Mouse (Mus musculus) kidney, postnatal 10 days (tissue): ENCODE measurements around the gene Gpatch2.

Experiments
- DNase-seq: peaks from one replicate; pipeline ENCODE4 v3.0.0; 2021; ENCODE audit warnings: mixed read lengths

Gene Gpatch2

GRCm38 (mm10) chr1:187250741-187251262 lies 35.5 kb downstream of the Gpatch2 start:
- DNase-seq, result no peak

GRCm38 (mm10) chr1:187258756-187259155 lies 43.4 kb downstream of the Gpatch2 start:
- DNase-seq, result no peak

- DNase-seq, result no peak
Observed at GRCm38 (mm10) chr1:187267601-187268000, 52.3 kb downstream of the Gpatch2 start.

- DNase-seq, result no peak
Observed at GRCm38 (mm10) chr1:187270318-187271247, 55.3 kb downstream of the Gpatch2 start.

GRCm38 (mm10) chr1:187277324-187277723 lies 62.0 kb downstream of the Gpatch2 start:
- no peak for DNase-seq

- DNase-seq, result no peak
Observed at GRCm38 (mm10) chr1:187278472-187278871, 63.2 kb downstream of the Gpatch2 start.

GRCm38 (mm10) chr1:187279776-187280175 lies 64.5 kb downstream of the Gpatch2 start:
- no peak for DNase-seq

GRCm38 (mm10) chr1:187282321-187282720 lies 67.0 kb downstream of the Gpatch2 start:
- no peak for DNase-seq

GRCm38 (mm10) chr1:187282804-187283203 lies 67.5 kb downstream of the Gpatch2 start:
- DNase-seq, result no peak

GRCm38 (mm10) chr1:187285735-187286134 lies 70.4 kb downstream of the Gpatch2 start:
- DNase-seq, result no peak

- no peak for DNase-seq
Observed at GRCm38 (mm10) chr1:187286411-187286810, 71.1 kb downstream of the Gpatch2 start.

GRCm38 (mm10) chr1:187286924-187287323 lies 71.6 kb downstream of the Gpatch2 start:
- no peak for DNase-seq

GRCm38 (mm10) chr1:187290186-187290585 lies 74.9 kb downstream of the Gpatch2 start:
- DNase-seq, result no peak

- no peak for DNase-seq
Observed at GRCm38 (mm10) chr1:187291480-187292394, 76.4 kb downstream of the Gpatch2 start.

GRCm38 (mm10) chr1:187292395-187292749 lies 77.1 kb downstream of the Gpatch2 start:
- DNase-seq, result no peak

GRCm38 (mm10) chr1:187293233-187293632 lies 77.9 kb downstream of the Gpatch2 start:
- no peak for DNase-seq

GRCm38 (mm10) chr1:187294522-187294921 lies 79.2 kb downstream of the Gpatch2 start:
- no peak for DNase-seq

- no peak for DNase-seq
Observed at GRCm38 (mm10) chr1:187295038-187295559, 79.8 kb downstream of the Gpatch2 start.

GRCm38 (mm10) chr1:187295711-187296110 lies 80.4 kb downstream of the Gpatch2 start:
- no peak for DNase-seq

GRCm38 (mm10) chr1:187299236-187299635 lies 83.9 kb downstream of the Gpatch2 start:
- no peak for DNase-seq

GRCm38 (mm10) chr1:187300626-187301025 lies 85.3 kb downstream of the Gpatch2 start:
- DNase-seq, result peak; percentile 45

GRCm38 (mm10) chr1:187303221-187303620 lies 87.9 kb downstream of the Gpatch2 start:
- DNase-seq, result no peak

GRCm38 (mm10) chr1:187307335-187307734 lies 92.0 kb downstream of the Gpatch2 start:
- no peak for DNase-seq
